Mouse (Mus musculus) NIH3T3 (cell line): ENCODE measurements around the gene Tram2.

Experiments
- DNase-seq: peaks from one replicate; pipeline ENCODE4 v3.0.0-alpha.2; 2012; ENCODE audit warnings: low read depth

Tram2 gene

DNA sequence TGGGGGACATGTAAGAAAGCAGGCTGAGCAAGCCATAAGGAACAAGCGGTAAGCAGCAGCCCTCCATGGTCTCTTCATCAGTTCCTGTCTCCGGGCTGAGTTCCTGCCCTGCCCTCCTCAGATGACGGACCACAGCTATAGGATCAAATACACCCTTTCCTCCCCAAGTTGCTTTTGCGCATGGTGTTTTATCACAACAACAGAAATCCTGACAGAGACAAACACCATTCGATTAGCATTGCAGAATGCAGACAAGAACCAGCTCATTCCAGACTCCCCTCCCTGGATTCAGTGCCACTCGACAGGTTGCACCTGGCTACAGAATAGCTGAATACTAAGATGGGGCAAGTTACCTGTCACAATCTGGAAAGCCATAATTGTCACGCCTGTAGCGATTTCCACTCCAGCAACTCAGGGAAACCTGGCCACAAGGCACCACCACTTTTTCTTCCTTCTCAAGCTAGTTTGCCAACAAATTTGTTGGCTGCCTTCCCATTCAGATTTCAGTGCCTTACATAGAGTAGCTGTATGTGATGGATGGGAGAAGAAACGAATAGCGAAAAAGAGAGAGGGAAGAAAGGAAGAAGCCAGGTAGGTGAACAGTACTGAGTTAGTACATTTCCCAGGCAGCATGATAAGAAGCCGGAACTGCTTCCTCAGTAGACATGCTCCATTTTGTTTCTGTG lies 11.3 kb downstream of the Tram2 start:
- no peak for DNase-seq

- no peak for DNase-seq
Observed at GRCm38 (mm10) chr1:21064153-21064552, 14.9 kb downstream of the Tram2 start.

DNA sequence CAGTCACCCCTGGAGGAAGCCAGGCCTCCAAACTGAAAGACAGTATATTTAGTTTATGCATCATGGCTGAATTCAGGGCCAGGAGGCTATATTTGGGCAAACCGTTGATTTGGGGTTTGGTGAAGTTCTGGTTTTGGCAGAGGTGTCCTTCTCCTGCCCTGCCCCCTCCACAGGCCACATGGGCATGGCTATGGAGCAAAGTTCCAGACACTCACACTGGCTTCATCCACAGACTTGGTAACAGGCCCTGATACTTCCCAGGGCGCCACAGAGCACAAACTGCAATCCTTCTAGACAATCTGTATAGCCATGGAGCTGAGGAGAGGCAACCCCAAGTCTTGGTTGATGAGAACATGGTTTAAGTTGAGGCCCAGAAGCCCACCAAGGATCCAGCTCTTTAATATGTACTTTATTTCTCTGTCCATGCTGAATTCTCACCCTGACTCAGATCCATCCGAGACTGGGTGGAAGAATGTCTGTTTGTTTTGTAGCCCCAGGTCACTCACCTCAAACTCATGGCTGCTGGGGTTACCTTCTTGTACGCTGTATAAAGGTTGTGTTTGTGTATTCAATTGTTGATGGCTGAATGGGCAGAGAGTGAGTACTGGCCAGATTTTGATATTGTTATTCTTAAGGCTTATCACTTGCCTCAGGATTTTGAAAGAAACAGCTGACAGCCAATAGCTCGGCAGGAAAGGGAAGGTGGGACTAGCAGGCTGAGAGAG lies 19.5 kb downstream of the Tram2 start:
- no peak for DNase-seq

GRCm38 (mm10) chr1:21053009-21053408 lies 26.0 kb downstream of the Tram2 start:
- DNase-seq = no peak

DNA sequence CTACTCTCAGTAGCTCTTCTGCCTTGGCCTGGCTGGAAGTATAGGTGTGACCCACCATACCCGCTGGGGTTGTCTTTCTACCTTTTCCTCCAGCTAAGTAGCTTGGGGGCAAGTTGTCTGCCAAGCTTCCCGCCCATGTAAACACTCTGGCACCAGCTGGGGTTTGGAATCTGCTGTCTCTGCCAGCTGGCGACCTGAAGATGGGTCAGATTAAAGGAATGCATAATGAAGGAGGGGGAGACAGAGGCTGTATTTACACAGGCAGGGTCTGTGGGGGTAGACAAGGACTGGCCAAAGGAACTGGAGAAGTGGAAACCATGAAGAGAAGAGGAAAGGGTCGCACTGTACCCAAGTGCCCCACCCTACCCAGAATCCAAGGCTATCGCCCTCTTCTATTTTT lies 26.4 kb downstream of the Tram2 start:
- peak; percentile 80 for DNase-seq

DNA sequence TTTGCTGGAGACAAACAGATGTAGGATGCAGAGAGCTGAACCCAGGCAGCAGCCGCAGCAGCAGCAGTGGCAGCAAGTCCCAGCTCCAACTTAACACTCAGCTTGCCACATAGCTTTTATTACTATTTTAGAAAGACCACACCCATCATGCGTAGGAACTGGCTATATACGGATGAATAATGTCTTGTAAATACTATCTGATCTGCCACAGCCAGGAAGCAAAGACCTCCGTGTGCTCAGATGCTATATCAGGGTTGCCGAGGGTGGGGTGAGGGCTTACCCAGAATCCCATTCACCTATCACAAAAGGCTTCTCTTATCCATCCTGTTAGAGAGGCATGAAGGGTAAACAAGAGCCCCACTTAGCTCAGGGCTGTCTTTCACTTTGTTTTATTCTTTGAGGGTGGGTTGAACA lies 26.9 kb downstream of the Tram2 start:
- peak; percentile 37 for DNase-seq

- DNase-seq = no peak
Observed at GRCm38 (mm10) chr1:21049005-21049404, 30.0 kb downstream of the Tram2 start.

- DNase-seq = no peak
Observed at GRCm38 (mm10) chr1:21048402-21048801, 30.6 kb downstream of the Tram2 start.

- DNase-seq = peak; percentile 52
Observed at GRCm38 (mm10) chr1:21042461-21042860, 36.6 kb downstream of the Tram2 start.

DNA sequence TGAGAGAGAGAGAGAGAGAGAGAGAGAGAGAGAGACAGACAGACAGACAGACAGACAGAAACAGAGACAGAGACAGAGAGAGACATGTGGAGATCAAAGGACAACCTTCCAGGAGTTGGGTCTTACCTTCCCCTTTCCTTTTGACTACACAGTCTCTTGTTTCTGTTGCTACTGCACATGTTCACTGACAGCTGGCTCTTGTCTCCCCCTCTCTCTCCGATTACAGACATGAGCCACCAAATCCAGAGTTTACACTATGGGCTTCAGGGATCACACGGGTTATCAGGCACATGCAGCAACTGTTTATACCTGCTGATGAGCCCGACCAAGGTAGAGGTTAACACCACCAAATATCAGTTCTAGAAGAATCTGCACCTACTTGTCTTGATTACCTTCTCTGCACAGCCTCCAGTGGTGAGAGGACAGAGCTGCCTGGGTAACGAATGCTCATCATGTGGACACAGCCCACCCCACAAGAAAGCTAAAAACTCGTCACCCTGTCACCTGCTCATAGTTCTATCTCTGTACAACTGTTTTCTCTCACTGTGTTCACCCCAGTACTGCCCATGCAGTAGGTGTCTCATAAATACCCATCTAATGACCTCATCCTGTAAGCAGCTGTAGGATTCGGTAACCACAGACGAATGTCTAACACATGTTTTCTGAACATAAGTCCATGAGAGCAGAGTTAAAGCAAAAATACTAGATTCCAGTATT lies 38.3 kb downstream of the Tram2 start:
- peak; percentile 80 for DNase-seq

- no peak for DNase-seq
Observed at GRCm38 (mm10) chr1:21040173-21040572, 38.9 kb downstream of the Tram2 start.

GRCm38 (mm10) chr1:21039564-21039963 lies 39.5 kb downstream of the Tram2 start:
- DNase-seq = no peak

- DNase-seq = no peak
Observed at GRCm38 (mm10) chr1:21037881-21038601, 41.0 kb downstream of the Tram2 start.

- DNase-seq = no peak
Observed at GRCm38 (mm10) chr1:21035878-21036277, 43.2 kb downstream of the Tram2 start.

DNA sequence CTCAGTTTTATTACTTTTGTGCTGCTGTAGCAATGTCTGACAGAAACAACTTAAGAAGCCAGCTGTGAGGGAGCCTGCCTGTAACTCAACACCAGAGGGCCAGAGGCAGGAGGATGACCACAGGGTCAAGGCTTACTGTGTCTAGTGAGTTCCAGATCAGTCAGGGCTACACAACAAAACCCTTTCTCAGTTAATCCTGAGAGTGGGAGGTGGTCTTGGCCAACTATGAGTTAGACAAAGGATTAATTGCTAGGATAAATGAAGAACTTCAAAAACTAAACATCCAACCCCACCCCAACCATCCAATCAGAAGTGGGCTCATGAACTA lies 45.3 kb downstream of the Tram2 start:
- DNase-seq = peak; percentile 39

DNA sequence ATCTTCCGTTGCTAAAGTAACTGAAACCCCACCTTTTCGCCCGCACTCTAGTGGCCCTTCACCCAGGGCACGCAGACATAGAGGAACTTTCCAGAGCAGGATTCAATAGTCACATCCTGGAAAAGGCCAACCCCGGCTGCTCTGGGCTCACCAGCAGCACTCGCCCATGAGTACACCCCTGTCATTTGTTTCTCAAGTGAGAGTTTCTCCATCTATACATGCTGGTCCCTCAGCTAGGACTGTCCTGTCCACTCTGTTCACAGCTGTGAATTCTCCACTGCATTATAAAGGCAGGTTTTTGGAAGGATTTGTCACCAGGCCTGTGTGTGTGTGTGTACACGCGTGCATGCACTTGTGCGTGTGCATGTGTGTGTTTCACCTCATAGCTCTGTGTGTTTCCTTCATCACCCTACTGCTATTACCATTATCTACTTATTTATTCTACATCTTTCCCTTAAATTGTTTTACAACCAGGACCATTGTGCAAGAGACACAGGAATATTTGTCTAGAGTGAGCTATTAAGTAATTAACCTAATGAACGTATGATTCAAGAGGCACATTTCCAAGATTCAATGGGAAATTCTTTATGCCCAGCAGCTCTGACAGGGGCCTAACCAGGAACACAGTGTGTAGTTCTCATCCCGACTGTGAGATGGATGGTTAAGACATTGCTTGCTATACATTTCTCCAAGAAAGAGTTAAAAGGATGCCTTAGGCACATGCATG lies 45.8 kb downstream of the Tram2 start:
- no peak for DNase-seq

DNA sequence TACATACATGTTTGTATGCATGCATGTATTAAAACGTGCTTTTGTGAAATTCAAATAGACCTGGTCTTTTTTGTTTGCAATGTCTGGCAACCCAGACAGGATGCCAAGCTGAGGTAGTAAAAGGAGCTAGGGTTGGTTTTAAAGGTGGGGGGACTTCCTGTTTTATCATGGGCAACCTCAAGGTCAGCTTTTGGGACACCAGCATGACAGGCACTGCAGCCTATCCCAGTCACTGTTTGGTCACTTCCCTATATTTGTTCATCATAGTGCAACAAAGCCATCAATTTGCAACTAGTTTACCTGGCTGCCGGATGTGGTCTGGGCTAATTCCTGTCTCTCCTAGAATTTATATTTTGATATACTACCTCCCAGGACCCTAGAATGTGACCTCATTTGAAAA lies 47.4 kb downstream of the Tram2 start:
- no peak for DNase-seq

DNA sequence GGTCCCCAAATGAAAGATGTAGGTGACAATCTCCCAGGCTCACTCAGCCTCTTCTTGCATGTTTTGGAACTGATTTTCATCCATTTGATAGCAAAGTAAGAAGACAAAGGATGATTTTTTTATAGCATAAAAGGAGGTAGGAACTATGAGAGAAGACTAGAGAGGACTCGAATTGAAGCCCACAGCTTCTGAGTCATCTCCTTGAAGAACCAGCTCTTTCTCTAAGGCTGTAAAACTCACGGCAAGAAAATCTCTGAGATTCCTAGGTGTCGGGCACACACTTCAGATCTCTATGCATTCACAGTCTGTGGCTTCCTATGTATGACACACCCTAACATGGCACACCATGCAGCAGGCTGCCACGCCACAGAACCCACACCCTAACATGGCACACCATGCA lies 50.0 kb downstream of the Tram2 start:
- DNase-seq = no peak

- no peak for DNase-seq
Observed at GRCm38 (mm10) chr1:21026534-21026933, 52.5 kb downstream of the Tram2 start.

DNA sequence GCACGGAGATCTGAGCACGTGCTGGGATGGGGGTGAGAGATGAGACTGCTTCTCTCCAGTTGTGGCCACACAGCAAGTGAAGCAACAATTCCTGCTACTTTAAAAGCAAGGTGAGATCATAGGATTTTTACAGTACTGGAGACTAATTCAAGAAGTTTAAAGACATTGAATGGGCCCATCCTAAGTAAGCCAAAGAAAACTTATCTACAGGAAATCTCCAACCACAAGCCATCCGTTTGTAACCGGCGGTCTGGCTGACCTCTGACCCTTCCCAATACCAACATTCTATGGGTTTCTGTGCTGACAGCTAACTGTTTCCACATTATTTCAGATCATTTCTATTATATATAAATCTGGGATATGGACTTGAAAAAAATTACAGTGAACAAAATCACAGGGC lies 53.8 kb downstream of the Tram2 start:
- DNase-seq = no peak

DNA sequence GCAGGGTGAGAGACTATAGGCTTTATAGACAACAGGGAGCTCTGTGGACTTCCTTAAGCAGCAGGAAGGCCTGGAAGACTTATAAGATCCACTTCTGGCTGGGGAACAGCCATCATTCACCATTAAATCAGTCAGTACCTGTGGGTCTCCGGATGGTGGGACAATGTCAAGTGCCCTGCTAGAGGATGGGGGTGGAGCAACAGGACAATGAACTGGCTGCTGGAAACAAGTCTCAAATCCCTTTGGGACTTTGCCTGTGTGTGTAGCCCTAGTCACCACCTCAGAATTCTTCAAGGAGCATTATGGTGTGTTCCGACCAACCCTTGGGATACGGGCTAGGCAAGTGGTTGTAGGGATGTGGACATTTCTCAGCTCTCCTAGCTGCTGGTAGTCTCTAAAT lies 55.9 kb downstream of the Tram2 start:
- DNase-seq = no peak

GRCm38 (mm10) chr1:21014463-21014862 lies 64.6 kb downstream of the Tram2 start:
- peak; percentile 97 for DNase-seq
